Mouse (Mus musculus) cerebellum, adult 9-10 months (tissue): ENCODE data around the gene Ugt2b35.
"Not testable (repeated sequence)": the region's sequence is repeated elsewhere in the genome, so short reads cannot be mapped to it uniquely, and the experiment has no call there.

ENCODE experiments used
- DNase-seq: peaks from one replicate; pipeline ENCODE4 v3.0.0; 2022

The Ugt2b35 gene

GRCm38 (mm10) chr5:87000395-87001073 lies at the start of gene Ugt2b35:
Ugt2b35 (plus strand) TSS chr5:87000860.
- no peak for DNase-seq

DNA sequence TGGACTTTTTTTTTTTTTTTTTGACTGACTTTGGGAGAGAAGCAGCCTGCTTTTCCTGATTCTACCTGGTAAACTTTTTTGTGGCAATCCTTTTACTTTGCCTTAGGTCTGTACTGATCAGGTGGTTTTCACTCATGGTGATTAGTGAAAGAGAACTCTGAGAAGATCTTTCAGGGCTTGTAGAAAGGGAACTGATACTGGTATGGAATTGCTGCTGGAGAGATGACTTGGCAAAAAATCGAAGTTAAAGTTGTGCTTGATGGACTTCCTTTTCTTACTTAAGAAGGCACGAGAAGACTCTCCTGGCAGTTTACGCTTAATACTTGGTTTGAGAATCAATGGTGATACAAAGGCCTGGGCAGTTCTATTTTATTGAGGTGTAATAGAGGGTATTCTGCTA lies 40.2 kb upstream of the Ugt2b35 start:
- DNase-seq = no peak

GRCm38 (mm10) chr5:86961587-86962358 lies 38.9 kb upstream of the Ugt2b35 start:
- DNase-seq = no peak

DNA sequence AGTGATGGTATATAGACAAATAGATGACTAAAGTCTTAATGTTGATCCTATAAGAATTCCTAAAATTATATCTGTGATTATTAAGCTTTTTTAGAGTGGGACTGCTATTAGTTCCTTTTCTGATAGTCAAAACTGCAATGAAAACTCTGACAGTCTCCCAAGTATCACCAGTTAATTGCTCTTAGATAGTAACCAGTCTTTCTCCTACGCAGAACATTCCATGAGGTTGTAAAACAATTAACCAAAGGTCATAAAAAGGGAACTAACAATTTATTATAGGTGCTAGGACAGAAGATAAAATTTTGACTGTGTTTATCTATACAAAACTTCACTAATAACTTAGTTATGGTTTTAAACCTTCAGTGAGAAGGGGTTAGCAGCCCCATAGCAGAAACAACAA lies 37.8 kb upstream of the Ugt2b35 start:
- DNase-seq = not testable (repeated sequence)

DNA sequence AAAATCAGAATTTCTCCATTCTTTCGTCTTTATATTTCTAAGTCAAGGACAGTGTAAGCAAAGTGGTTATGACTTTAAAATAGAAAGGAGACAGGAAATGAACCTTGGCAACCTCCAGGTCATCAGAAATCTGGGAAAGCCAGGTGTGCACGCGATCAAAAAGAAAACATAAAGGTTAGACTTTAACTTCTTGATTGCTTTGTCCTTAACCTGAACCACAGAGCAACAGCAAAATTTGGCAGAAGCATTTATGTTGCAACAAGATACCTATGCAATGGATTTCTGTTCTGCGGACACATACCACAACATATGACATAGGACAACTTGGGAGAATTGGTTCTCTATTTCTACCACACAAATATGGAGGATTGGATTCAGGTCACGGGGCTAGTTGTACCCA lies 33.4 kb upstream of the Ugt2b35 start:
- not testable (repeated sequence) for DNase-seq

GRCm38 (mm10) chr5:87004735-87005134 lies 4.1 kb downstream of the Ugt2b35 start:
- DNase-seq = no peak

DNA sequence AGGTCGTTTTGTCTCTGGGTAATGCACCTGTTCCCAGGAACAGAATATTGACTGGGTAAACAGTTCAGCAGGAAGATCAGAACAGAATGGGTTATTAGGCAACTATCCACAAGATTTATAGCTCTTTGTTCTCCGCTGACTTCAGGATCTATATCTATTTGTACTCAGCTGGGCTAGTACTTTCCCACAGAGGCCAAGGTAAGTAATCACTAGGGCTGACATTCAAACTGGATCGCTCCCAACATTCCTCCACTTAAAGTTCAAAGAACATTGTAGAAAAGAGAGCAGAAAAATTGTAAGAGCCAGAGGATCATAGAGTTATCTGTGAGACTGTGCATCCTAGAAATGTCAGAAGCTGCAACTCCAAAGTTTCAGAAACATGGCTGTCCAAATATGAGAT lies 14.8 kb downstream of the Ugt2b35 start:
- DNase-seq = no peak

- DNase-seq = no peak
Measured at GRCm38 (mm10) chr5:87027359-87027758, 26.7 kb downstream of the Ugt2b35 start.

GRCm38 (mm10) chr5:87030624-87031023 lies 30.0 kb downstream of the Ugt2b35 start:
- no peak for DNase-seq
